Mouse (Mus musculus): ENCODE results near the gene Scgb2b24. TPM values are rescaled to one million over a fixed set of nuclear protein-coding genes. Genes with fewer than 3 reads are reported as not detected.

The Scgb2b24 gene
- polyA plus RNA-seq (2015; fragmentation: Nextera tagmentation; extraction: Ambion mirVana) = not detected in 2 replicates

- no peak for DNase-seq (ENCODE audit: low spot score)
Observed at GRCm38 (mm10) chr7:33739212-33739611, at the start of gene Scgb2b24. Gene Scgb2b24 (minus strand): TSS chr7:33739312.

DNA sequence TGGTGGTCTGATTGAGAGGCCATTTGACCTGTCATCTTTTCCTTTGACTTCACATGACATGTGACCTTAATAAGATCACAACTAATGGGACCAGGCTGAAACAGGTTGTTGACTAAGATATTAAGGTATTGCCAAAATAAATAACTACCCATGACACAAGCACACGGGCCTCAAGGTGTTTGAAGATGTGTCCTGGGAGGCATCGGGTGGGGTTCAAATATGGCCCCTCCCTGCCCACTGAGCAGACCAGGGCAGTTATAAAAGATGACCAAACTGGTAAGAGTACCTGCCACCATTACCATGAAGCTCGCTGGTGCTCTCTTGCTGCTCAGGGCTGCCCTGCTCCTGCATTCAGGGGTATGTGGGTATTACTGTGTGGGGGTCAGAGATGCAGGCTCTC, 4.4 kb upstream of the Scgb2b24 start, which contains the start of gene Scgb1b24:
Gene Scgb1b24, plus strand, starts transcription at position 301 of the 400 bp plus-strand sequence.
- no peak for DNase-seq (ENCODE audit: low spot score)

DNA sequence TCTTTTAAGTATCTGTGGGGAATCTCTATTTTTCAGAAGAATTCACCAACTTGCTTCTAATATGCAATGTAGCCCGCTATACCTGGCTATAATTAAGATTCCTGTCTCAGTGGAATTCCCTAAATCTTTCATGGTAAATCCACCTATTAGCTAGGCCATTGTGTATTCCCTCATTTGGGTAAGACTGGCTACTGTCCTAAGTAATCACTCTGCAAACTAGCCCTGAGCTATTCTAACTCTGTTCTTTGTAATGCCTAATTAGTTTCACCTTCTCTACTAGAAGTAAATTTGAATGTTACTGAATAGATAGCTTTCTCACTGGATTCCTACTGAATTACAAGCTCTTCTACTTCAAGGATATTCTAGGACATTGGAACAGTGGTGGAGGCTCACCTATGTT, 49.2 kb downstream of the Scgb2b24 start:
- no peak for DNase-seq (ENCODE audit: low spot score)

Other genes starting within 250 kb of the Scgb2b24 start
- gene Scgb2b21, start 218.9 kb downstream of the Scgb2b24 start, polyA plus RNA-seq (2015; fragmentation: Nextera tagmentation; extraction: Ambion mirVana) = not detected in 2 replicates
- not detected in 2 replicates for gene Scgb1b24, start 4.5 kb upstream of the Scgb2b24 start, polyA plus RNA-seq (2015; fragmentation: Nextera tagmentation; extraction: Ambion mirVana)
- gene Scgb2b26, start 205.7 kb upstream of the Scgb2b24 start, polyA plus RNA-seq (2015; fragmentation: Nextera tagmentation; extraction: Ambion mirVana) = not detected in 2 replicates

Data from thymus, postnatal 0 days (tissue).